Mouse (Mus musculus): ENCODE results near the gene 1500011B03Rik.

DNA sequence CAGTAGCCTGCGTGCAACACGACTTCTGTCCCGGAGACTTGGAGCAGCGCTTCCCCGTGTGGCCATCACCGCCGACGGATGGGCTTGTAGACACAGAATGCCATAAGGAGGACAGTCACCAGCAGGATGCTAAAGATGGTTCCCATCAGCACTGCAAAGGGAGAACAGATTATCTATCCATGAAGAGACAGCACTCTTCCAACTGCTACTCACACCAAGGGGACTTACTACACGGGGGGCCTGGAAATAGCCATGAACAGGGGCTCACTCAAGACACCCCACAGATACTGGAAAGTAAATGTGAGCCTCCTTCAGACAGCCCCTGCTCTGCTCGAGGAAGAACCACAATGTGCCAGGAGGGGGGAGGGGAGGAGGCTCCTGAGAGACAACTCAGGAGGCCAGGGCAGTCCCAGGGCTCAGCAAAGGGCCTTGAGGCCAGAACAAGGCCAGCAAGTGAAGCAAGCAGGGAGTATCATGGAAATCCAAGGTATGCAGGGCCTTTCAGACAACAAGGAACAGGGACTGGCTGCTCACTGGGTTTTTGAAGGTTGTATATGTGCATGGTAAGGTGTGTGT lies 14.0 kb downstream of the 1500011B03Rik start:
- TF ChIP-seq POLR2AphosphoS2 (IDR thresholded peaks at IDR 0.05; ENCODE audit: insufficient read length, low read depth) (no peak), E2F4 (IDR thresholded peaks at IDR 0.05; ENCODE audit: insufficient read depth) (no peak), TCF3 (IDR thresholded peaks at IDR 0.05; ENCODE audit: insufficient read length, low read depth) (no peak), POLR2A (IDR thresholded peaks at IDR 0.05; ENCODE audit: insufficient read length, low read depth) (no peak)

Data from myocyte (in vitro differentiated cells).